Mouse (Mus musculus) layer of hippocampus, postnatal 36 days (tissue): ENCODE measurements around the gene Wdr18. TPM values are rescaled to one million over a fixed set of nuclear protein-coding genes. Genes with fewer than 3 reads are reported as not detected.

Experiments used
- DNase-seq, 2 experiments: peaks; one replicate each; pipeline ENCODE4 v3.0.0; 2022
- total RNA-seq, 2 experiments: library from RNA; stranded (reverse); gene quantifications; 2 replicates each; pipeline ENCODE4 v1.2.3; 2021

The Wdr18 gene
- total RNA-seq, result 10 to 100 TPM; 43.2 to 48.2 TPM

- peak; percentile 100 for DNase-seq
Measured at GRCm38 (mm10) chr10:79959847-79960601, at the start of gene Wdr18. Wdr18 (plus strand) TSS chr10:79960152.

GRCm38 (mm10) chr10:79910556-79910955 lies 49.4 kb upstream of the Wdr18 start, which contains the start of gene Gm26602:
Gm26602 (plus strand) TSS chr10:79910856.
- DNase-seq, result no peak

DNA sequence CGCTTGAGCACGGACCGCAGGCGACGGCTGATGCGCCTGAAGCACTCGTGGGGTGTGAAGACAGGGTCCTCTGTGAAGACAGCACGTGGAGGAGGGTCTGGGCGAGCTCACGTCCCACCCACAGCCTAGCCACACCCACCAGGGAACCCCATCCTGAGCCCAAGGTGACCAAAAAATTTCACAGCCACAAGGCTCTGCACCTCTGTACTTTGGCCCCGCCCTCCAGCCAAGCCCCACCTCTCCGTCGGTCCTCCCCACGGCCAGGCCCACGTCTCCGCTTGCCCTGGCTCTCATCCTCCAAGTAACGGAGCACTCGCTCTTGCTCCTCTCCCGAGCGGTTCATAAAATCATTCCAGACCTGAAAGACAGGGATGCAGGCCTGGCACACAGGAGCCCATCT lies 47.5 kb upstream of the Wdr18 start:
- DNase-seq, result no peak

- no peak for DNase-seq
Measured at GRCm38 (mm10) chr10:79914131-79914947, 45.6 kb upstream of the Wdr18 start.

GRCm38 (mm10) chr10:79914948-79915596 lies 44.9 kb upstream of the Wdr18 start:
- no peak for DNase-seq

GRCm38 (mm10) chr10:79916081-79916480 lies 43.9 kb upstream of the Wdr18 start:
- DNase-seq, result no peak

DNA sequence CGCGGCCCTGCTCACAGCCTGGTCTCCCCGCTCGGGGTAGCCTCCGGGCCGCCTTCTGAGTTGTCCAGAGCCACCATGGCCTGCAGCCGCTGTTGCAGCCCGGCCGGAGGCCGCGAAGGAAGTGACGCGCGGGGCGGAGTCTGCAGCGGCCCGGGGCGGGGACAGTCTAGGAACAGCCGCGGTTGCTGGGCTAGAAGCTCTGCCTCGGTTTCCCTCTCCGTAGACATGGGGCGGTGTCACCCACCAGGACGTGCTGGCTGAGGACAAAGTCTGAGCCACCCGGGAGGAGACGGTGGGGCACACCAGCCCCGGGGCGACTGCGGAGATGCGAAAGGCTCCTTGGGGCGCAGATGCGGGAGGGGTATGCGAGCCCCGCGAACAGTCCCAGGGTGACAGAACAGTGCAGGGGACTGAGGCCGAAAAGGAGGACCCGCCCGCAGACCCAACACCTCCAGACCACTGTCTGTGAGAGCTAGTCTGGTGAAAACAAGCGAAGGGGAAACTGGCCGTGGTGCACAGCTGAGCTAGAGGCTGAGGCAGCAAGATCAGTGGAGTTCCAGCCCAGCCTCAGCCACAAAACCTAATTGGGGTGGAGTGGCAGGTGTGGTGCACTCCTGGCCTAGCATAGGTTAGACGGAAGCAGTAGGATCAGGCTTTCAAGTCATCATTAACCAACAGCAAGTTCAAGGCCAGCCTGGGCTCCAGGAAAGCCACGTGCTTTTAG lies 43.0 kb upstream of the Wdr18 start, which contains the start of gene Kiss1r:
Kiss1r (plus strand) TSS at position 164 of the 724 bp plus-strand sequence.
- DNase-seq, result peak; percentile 85 to 87

- DNase-seq, result no peak
Measured at GRCm38 (mm10) chr10:79917532-79918100, 42.3 kb upstream of the Wdr18 start.

- no peak for DNase-seq
Measured at GRCm38 (mm10) chr10:79918231-79919078, 41.5 kb upstream of the Wdr18 start.

- no peak for DNase-seq
Measured at GRCm38 (mm10) chr10:79919251-79919849, 40.6 kb upstream of the Wdr18 start.

DNA sequence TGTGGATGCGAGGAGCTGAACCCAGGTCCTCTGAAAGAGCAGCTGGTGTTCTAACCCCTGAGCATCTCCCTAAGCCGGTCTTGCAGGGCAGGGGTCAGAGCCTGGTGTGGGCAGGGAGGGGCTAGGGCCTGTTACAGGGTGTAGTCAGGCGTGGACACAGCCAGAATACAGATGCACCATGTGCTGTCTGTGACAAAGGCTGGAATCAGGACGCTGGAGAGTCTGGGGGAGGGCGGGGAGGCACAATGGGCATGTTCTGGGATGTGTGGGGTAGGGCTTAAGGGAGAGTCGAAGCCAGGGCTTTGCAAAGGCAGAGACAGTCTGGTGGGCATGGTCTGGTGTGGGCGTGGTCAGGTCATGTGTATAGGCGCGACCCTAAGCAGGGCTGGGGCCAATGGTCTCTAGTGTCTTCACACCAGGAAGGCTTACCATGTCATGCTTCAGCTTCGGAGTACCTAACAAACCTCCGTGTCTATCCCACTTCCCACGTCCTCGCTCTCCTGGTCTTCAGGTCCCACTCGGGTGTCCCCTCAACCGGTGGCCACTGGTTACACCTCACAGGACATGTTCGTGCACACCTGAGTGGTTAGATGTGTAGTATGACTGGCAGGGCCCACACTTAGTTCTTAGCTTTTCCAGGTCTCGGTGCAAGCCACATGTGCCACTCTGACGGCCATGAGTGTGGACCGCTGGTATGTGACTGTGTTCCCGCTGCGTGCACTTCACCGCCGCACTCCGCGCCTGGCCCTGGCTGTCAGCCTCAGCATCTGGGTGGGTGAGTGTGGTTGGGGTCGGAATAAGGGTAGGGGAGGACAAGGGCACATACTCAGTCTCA lies 39.7 kb upstream of the Wdr18 start:
- DNase-seq, result no peak

DNA sequence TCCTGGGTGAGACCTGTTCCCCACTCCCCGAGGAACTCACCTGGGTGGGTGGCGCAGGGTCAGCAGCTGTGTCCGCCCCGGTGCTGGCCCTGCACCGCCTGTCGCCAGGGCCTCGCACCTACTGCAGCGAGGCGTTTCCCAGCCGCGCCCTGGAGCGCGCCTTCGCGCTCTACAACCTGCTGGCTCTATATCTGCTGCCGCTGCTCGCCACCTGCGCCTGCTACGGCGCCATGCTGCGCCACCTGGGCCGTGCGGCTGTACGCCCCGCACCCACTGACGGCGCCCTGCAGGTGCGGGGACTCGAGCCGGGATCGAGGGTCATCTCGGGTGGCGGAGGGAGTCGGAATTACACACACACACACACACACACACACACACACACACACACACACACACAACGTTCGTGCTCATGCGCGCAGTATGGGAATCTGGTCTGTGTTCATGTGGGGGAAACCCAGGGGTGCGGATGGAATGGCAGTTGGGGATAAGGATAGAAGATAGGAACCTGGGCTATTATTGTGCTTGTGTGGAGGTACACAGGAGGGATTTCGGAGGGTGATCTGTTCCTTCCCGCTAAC lies 38.9 kb upstream of the Wdr18 start, which contains the start of gene R3hdm4:
R3hdm4 (minus strand) TSS at position 251 of the 578 bp plus-strand sequence.
- DNase-seq, result no peak

DNA sequence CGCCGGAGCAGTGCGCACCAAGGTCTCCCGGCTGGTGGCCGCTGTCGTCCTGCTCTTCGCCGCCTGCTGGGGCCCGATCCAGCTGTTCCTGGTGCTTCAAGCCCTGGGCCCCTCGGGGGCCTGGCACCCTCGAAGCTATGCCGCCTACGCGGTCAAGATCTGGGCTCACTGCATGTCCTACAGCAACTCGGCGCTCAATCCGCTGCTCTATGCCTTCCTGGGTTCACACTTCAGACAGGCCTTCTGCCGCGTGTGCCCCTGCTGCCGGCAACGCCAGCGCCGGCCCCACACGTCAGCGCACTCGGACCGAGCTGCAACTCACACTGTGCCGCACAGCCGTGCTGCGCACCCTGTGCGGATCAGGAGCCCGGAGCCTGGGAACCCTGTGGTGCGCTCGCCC lies 38.4 kb upstream of the Wdr18 start:
- no peak for DNase-seq

GRCm38 (mm10) chr10:79924998-79925784 lies 34.8 kb upstream of the Wdr18 start:
- peak; percentile 93 for DNase-seq

GRCm38 (mm10) chr10:79925785-79926490 lies 34.0 kb upstream of the Wdr18 start:
- DNase-seq, result no peak

DNA sequence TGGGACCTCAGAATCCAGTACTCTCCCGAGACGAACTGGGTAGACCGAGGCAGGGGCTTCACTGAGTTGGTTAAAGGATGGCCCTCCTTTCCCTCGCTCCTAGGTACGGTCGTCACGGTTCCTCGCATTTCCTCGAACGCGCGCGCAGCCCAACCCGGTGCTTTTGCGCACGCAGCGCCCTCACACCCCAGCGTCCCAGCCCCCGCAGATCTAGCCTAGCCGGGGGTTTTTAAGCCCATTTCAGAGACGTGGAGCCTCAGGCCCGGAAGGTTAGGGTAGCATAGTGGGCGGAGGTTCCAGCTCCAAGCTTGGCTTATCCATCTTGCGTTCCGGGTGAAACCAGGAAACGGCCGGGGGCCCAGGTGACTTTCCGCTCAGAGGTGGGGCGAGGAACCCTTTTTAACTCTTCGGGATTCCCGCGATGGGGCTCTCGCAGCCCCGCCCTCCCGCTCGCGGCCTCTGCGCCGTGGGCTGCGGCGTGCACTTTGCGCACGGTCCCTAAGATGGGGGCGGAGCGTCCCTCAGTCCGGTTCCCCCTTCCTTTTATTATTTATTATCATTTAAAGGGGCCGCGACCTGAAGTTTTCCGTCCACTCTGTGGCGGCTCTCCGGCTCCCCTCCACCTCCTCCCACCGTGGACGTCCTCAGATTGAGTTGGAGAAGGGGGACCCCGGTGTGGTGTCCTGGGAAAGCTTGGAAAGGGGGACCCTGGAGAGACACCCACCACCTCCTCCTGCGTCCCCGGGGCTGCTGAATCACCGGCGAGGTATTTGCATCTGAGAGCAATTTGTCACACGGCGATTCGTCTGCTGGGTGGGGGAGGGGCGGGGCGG lies 33.2 kb upstream of the Wdr18 start, which contains the start of gene Arid3a:
Arid3a (plus strand) TSS at position 553 of the 833 bp plus-strand sequence.
- peak; percentile 87 to 89 for DNase-seq
